Mouse (Mus musculus) CH12.LX (cell line): ENCODE measurements at regions not wholly inside any gene's neighbourhood (a gene's known extent, or its start where the extent isn't known, plus 50 kb on each side); places are given as distances from the start of the nearest gene placed in this dataset.

Source experiments
- DNase-seq: peaks from one replicate; pipeline ENCODE4 v3.0.0-alpha.2; 2013; ENCODE audit errors: extremely low read depth
- H3K27ac ChIP-seq: 2 replicates; pipeline ENCODE4 v1.5.1; 2012; ENCODE audit warnings: low read depth, mild to moderate bottlenecking, control low read depth, moderate library complexity; ENCODE audit not compliant: insufficient read depth
- H3K27me3 ChIP-seq: replicated peaks from 2 replicates; pipeline ENCODE3; 2012; ENCODE audit warnings: inconsistent platforms
- H3K36me3 ChIP-seq, 2 experiments: replicated peaks in 1 of 2; 2 replicates each; pipeline versions ENCODE3 to v1.6.1; 2012; ENCODE audit warnings: inconsistent platforms in 1 of 2, low read length in 1 of 2, mild to moderate bottlenecking in 1 of 2, mixed read lengths in 1 of 2, moderate library complexity in 1 of 2; ENCODE audit not compliant: control insufficient read depth in 1 of 2, insufficient read depth in 1 of 2
- H3K4me1 ChIP-seq, 2 experiments: 2 replicates each; pipeline ENCODE4 v1.6.1; 2012; ENCODE audit warnings: inconsistent platforms in 1 of 2, moderate library complexity in 1 of 2; ENCODE audit not compliant: insufficient read depth in 2 of 2, control insufficient read depth in 1 of 2
- H3K4me2 ChIP-seq: 2 replicates; pipeline ENCODE4 v1.6.1; 2012; ENCODE audit warnings: low read depth, mild to moderate bottlenecking, control low read depth; ENCODE audit not compliant: poor library complexity, insufficient read depth, severe bottlenecking
- H3K4me3 ChIP-seq, 3 experiments: fragments of 150-350 bp in 1 of 3; sonication (generic) in 1 of 3; replicated peaks in 1 of 3; 2 replicates each; pipeline versions ENCODE3 to v1.5.1; 2011 to 2012; ENCODE audit warnings: low read depth in 2 of 3, low read length in 2 of 3, mild to moderate bottlenecking in 2 of 3, moderate library complexity in 2 of 3, control low read depth in 1 of 3, improper control_type of control experiment in 1 of 3, inconsistent platforms in 1 of 3, mixed read lengths in 1 of 3; ENCODE audit not compliant: poor library complexity in 1 of 3
- H3K79me2 ChIP-seq: replicated peaks from 2 replicates; pipeline ENCODE4 v1.6.1; 2012; ENCODE audit warnings: mild to moderate bottlenecking, moderate library complexity; ENCODE audit not compliant: control insufficient read depth, poor library complexity, insufficient read depth, severe bottlenecking; ENCODE audit errors: extremely low read depth
- H3K9ac ChIP-seq: 2 replicates; pipeline ENCODE4 v1.6.1; 2012; ENCODE audit warnings: low read depth, mild to moderate bottlenecking, control low read depth, moderate library complexity; ENCODE audit not compliant: insufficient read depth
- H3K9me3 ChIP-seq: replicated peaks from 2 replicates; pipeline ENCODE3; 2012; ENCODE audit warnings: low read length, inconsistent platforms, mixed read lengths
- BHLHE40 ChIP-seq: IDR thresholded peaks from 2 replicates; pipeline ENCODE4 v1.6.1; 2011; ENCODE audit warnings: mild to moderate bottlenecking, low read depth, low read length, improper control_type of control experiment
- CHD2 ChIP-seq: IDR thresholded peaks from 2 replicates; pipeline ENCODE4 v1.6.1; 2011; ENCODE audit warnings: low read length, improper control_type of control experiment
- ELF1 ChIP-seq: IDR thresholded peaks from 2 replicates; pipeline ENCODE4 v1.6.1; 2014; ENCODE audit warnings: low read depth, mild to moderate bottlenecking, inconsistent platforms, low read length, improper control_type of control experiment
- GABPA ChIP-seq: IDR thresholded peaks from 2 replicates; pipeline ENCODE4 v1.6.1; 2012; ENCODE audit warnings: low read depth, low read length, improper control_type of control experiment, inconsistent platforms; ENCODE audit not compliant: insufficient replicate concordance
- KAT2A ChIP-seq: IDR thresholded peaks from 2 replicates; pipeline ENCODE4 v1.6.1; 2012; ENCODE audit warnings: low read length, improper control_type of control experiment, inconsistent platforms; ENCODE audit not compliant: insufficient replicate concordance
- MAX ChIP-seq: IDR thresholded peaks from 2 replicates; pipeline ENCODE4 v1.6.1; 2011; ENCODE audit warnings: low read length, improper control_type of control experiment
- MEF2A ChIP-seq: IDR thresholded peaks from 2 replicates; pipeline ENCODE4 v1.6.1; 2014; ENCODE audit warnings: low read depth, mild to moderate bottlenecking, inconsistent platforms, low read length, improper control_type of control experiment, borderline replicate concordance
- MXI1 ChIP-seq: IDR thresholded peaks from 2 replicates; pipeline ENCODE4 v1.6.1; 2011; ENCODE audit warnings: mild to moderate bottlenecking, low read depth, low read length, improper control_type of control experiment
- NELFE ChIP-seq: IDR thresholded peaks from 2 replicates; pipeline ENCODE4 v1.6.1; 2011; ENCODE audit warnings: low read depth, low read length, improper control_type of control experiment
- PAX5 ChIP-seq: IDR thresholded peaks from 2 replicates; pipeline ENCODE4 v1.6.1; 2012; ENCODE audit warnings: low read length, inconsistent platforms, mixed read lengths
- POLR2A ChIP-seq: IDR thresholded peaks from 2 replicates; pipeline ENCODE4 v1.6.1; 2011; ENCODE audit warnings: low read depth, mild to moderate bottlenecking, improper control_type of control experiment, low read length
- POLR2AphosphoS2 ChIP-seq: IDR thresholded peaks from 2 replicates; pipeline ENCODE4 v1.6.1; 2011; ENCODE audit warnings: low read depth, low read length, improper control_type of control experiment
- RCOR1 ChIP-seq: conservative IDR thresholded peaks from 2 replicates; pipeline ENCODE4 v1.6.1; 2012; ENCODE audit warnings: low read depth, mild to moderate bottlenecking, inconsistent platforms, low read length, improper control_type of control experiment
- SIN3A ChIP-seq: IDR thresholded peaks from 2 replicates; pipeline ENCODE4 v1.6.1; 2012; ENCODE audit warnings: low read length, improper control_type of control experiment, inconsistent platforms
- SMC3 ChIP-seq: IDR thresholded peaks from 2 replicates; pipeline ENCODE4 v1.6.1; 2011; ENCODE audit warnings: low read depth, low read length, improper control_type of control experiment
- TBP ChIP-seq: conservative IDR thresholded peaks from 2 replicates; pipeline ENCODE4 v1.6.1; 2011; ENCODE audit warnings: low read depth, low read length, improper control_type of control experiment
- ZC3H11A ChIP-seq: IDR thresholded peaks from 2 replicates; pipeline ENCODE4 v1.6.1; 2012; ENCODE audit warnings: low read depth, mild to moderate bottlenecking, inconsistent platforms, low read length, improper control_type of control experiment
- ZMIZ1 ChIP-seq: IDR thresholded peaks from 2 replicates; pipeline ENCODE4 v1.6.1; 2012; ENCODE audit warnings: low read depth, mild to moderate bottlenecking, inconsistent platforms, low read length, improper control_type of control experiment
- ZNF384 ChIP-seq: IDR thresholded peaks from 2 replicates; pipeline ENCODE4 v1.6.1; 2012; ENCODE audit warnings: low read depth, low read length, improper control_type of control experiment, inconsistent platforms
- dilution Hi-C: fragments of 300-500 bp; cut with MboI; formaldehyde crosslinking; loops from 2 replicates; pipeline ENCODE4 v1.14.3; 2020; ENCODE audit warnings: low sequenced_read_pairs; ENCODE audit not compliant: extremely low pct_unique_long_range_greater_than_20kb, extremely low pct_ligation_motif_present
- in situ Hi-C: fragments of 300-500 bp; cut with MboI; formaldehyde crosslinking; loops from 3 replicates; pipeline ENCODE4 v1.14.3; 2019; ENCODE audit warnings: low sequenced_read_pairs, low pct_ligation_motif_present, low pct_unique_long_range_greater_than_20kb, mixed read lengths

DNA sequence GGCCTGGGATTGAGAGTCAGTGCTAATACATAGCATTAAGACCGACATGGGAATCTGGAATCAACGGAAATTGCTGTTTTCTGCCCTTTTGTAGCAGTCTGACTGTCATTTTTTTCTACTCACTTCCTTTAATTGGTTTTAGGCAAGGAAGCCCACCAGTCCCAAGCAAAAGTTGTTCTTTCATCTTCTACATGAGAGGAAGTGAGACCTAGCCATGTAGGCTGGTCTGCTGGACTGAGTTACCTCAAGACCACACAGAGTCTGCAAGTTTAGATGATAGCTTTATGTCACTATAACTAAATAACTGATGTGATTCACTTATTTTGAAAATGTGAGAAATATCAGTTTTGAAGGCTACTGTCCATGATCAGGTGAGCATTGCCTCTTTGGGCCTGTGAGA is 142.8 kb downstream of the Mylk4 start:
- Histone ChIP-seq H3K36me3 (no peaks in the 10 kb centered on the region), H3K27me3 (no peaks in the 10 kb centered on the region), H3K9ac (no peak overlapping the region), H3K4me1 (no peaks in the 10 kb centered on the region), H3K79me2 (no peaks in the 10 kb centered on the region), H3K4me2 (no peak overlapping the region), H3K4me3 (no peak overlapping the region), H3K27ac (no peak overlapping the region), H3K9me3 (no peaks in the 10 kb centered on the region)
- DNase-seq: no peak
- in situ Hi-C loops (no loop called here), dilution Hi-C loops (no loop called here)
- TF ChIP-seq POLR2A (no peak), MXI1 (no peak), TBP (no peak), ZMIZ1 (no peak)

DNA sequence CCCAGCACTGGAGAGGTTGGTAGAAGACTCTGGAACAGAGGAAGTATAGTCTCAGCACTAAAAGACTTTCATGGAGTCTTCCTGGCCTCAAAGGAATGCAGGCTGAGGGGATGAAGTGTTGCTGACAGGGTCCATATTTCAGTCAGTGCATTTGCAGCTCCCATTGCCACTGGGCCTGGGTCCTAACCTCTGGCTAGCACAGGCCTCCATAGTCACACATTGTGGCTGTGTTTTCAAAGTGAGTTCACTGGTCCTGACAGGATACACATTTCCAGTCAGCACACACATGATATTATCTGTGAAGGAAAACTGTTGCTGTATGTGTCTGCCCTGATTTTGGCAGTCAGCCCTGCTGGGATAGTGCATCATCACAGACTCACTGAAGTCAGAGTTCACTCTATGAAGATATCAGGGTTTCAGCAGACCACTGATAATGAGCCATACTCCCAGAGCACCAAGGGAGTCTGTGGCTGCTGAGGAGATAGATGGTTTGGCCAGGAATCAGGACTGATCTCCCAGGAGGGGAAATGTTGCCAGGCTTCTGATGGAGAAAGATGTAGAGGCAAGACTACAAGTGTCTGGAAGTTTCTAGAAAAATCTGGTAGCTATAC is 153.5 kb downstream of the Mylk4 start:
- in situ Hi-C loops: no loop called here

DNA sequence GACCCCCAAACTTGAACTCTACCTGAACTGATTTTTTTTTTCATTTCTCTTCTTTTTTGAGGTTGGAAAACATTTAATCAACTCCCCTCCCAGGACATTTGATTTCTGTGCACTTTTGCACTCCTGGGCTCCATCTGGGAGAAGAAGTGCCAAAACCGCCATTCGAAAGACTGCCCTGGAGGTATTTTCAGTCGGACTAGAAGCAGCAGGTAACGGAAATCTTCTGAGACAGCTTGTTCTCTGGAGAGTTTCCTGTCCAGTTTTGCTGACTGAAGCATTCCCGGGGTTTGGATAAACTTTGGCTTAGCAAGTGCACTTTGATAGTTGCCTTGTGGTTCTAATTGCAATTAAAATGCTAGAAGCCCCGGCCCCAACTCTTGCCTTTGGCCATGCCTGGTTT is 169.8 kb downstream of the Mylk4 start:
- H3K4me2 ChIP-seq: no peak overlapping the region
- TF ChIP-seq MEF2A: no peak
- no peak for TF ChIP-seq ELF1
- TF ChIP-seq PAX5: no peak
- TF ChIP-seq BHLHE40: no peak
- TF ChIP-seq NELFE: no peak
- no peak for TF ChIP-seq SIN3A
- no peak for TF ChIP-seq GABPA
- TF ChIP-seq TBP: no peak
- TF ChIP-seq POLR2A: no peak
- H3K79me2 ChIP-seq: no peaks in the 10 kb centered on the region
- no peak for DNase-seq
- in situ Hi-C loops (no loop called here), dilution Hi-C loops (no loop called here)
- no peaks in the 10 kb centered on the region for H3K36me3 ChIP-seq
- H3K9ac ChIP-seq: no peak overlapping the region
- H3K4me1 ChIP-seq: peaks cover 5 to 31% of the 10 kb centered on the region in 2 experiments; a peak in 3 of 4 replicates
- no peak overlapping the region for H3K4me3 ChIP-seq
- no peaks in the 10 kb centered on the region for H3K27me3 ChIP-seq
- H3K9me3 ChIP-seq: peaks cover 5% of the 10 kb centered on the region
- no peak overlapping the region for H3K27ac ChIP-seq

More for the DNA sequence above, 153.5 kb downstream of the Mylk4 start:
- Histone ChIP-seq H3K9ac (no peak overlapping the region), H3K9me3 (no peaks in the 10 kb centered on the region), H3K36me3 (no peaks in the 10 kb centered on the region), H3K27ac (no peak overlapping the region), H3K4me2 (no peak overlapping the region), H3K4me1 (no peaks in the 10 kb centered on the region), H3K79me2 (no peaks in the 10 kb centered on the region), H3K4me3 (no peak overlapping the region), H3K27me3 (no peaks in the 10 kb centered on the region)
- TF ChIP-seq POLR2AphosphoS2 (no peak), SMC3 (no peak), ZNF384 (no peak), KAT2A (no peak), CHD2 (no peak), TBP (no peak), MAX (no peak), NELFE (no peak), RCOR1 (no peak), PAX5 (no peak), MXI1 (no peak), POLR2A (no peak), ZC3H11A (no peak)
- no peak for DNase-seq
- dilution Hi-C loops: no loop called here
